Mouse (Mus musculus) liver, embryonic 14.5 days (tissue): ENCODE measurements around the gene Cyp4f40.

Experiments
- CTCF ChIP-seq: IDR thresholded peaks from 2 replicates; pipeline ENCODE4 v1.5.1; 2016; ENCODE audit warnings: antibody characterized with exemption, low read depth, control low read depth
- EP300 ChIP-seq: IDR thresholded peaks from 2 replicates; pipeline ENCODE4 v1.6.1; 2016; ENCODE audit warnings: antibody characterized with exemption, low read depth

GRCm38 (mm10) chr17:32617252-32617651, 41.4 kb upstream of the Cyp4f40 start:
- TF ChIP-seq CTCF = no peak
- no peak for TF ChIP-seq EP300
